Mouse (Mus musculus) WW6 (cell line): ENCODE measurements around the gene Map2.

ENCODE experiments used
- DNase-seq: peaks from one replicate; pipeline ENCODE4 v3.0.0-alpha.2; 2013; ENCODE audit warnings: low read depth, low spot score

The Map2 gene

GRCm38 (mm10) chr1:66175041-66175665 lies at the start of gene Map2:
TSS of gene Map2 (plus strand) at chr1:66175273.
- DNase-seq: peak; percentile 42

GRCm38 (mm10) chr1:66133014-66133413 lies 42.1 kb upstream of the Map2 start:
- no peak for DNase-seq

- DNase-seq: no peak
Measured at GRCm38 (mm10) chr1:66135324-66135723, 39.7 kb upstream of the Map2 start.

- no peak for DNase-seq
Measured at GRCm38 (mm10) chr1:66140686-66141085, 34.4 kb upstream of the Map2 start.

GRCm38 (mm10) chr1:66145180-66145579 lies 29.9 kb upstream of the Map2 start:
- DNase-seq: no peak

GRCm38 (mm10) chr1:66148825-66149514 lies 26.1 kb upstream of the Map2 start:
- no peak for DNase-seq

- no peak for DNase-seq
Measured at GRCm38 (mm10) chr1:66150806-66151205, 24.3 kb upstream of the Map2 start.

GRCm38 (mm10) chr1:66157135-66157534 lies 17.9 kb upstream of the Map2 start:
- DNase-seq: no peak

GRCm38 (mm10) chr1:66157589-66157988 lies 17.5 kb upstream of the Map2 start:
- DNase-seq: no peak

GRCm38 (mm10) chr1:66164648-66165047 lies 10.4 kb upstream of the Map2 start:
- no peak for DNase-seq

- DNase-seq: no peak
Measured at GRCm38 (mm10) chr1:66168722-66169121, 6.4 kb upstream of the Map2 start.

GRCm38 (mm10) chr1:66172127-66172526 lies 2.9 kb upstream of the Map2 start:
- no peak for DNase-seq

- no peak for DNase-seq
Measured at GRCm38 (mm10) chr1:66173630-66174029, 1.4 kb upstream of the Map2 start.

- DNase-seq: no peak
Measured at GRCm38 (mm10) chr1:66176012-66176837, 1.2 kb downstream of the Map2 start.

- DNase-seq: no peak
Measured at GRCm38 (mm10) chr1:66176838-66177105, 1.7 kb downstream of the Map2 start.

GRCm38 (mm10) chr1:66177489-66178170 lies 2.6 kb downstream of the Map2 start:
- DNase-seq: no peak

- no peak for DNase-seq
Measured at GRCm38 (mm10) chr1:66187016-66187681, 12.1 kb downstream of the Map2 start.

GRCm38 (mm10) chr1:66192401-66192800 lies 17.3 kb downstream of the Map2 start:
- DNase-seq: no peak

- no peak for DNase-seq
Measured at GRCm38 (mm10) chr1:66192891-66193290, 17.8 kb downstream of the Map2 start.

- DNase-seq: no peak
Measured at GRCm38 (mm10) chr1:66195040-66195726, 20.1 kb downstream of the Map2 start.

GRCm38 (mm10) chr1:66196240-66196639 lies 21.2 kb downstream of the Map2 start:
- DNase-seq: no peak
